Mouse (Mus musculus) heart, postnatal 0 days (tissue): ENCODE measurements around the gene Ap3d1. TPM values are rescaled to one million over a fixed set of nuclear protein-coding genes. Genes with fewer than 3 reads are reported as not detected.
A peak's percentile ranks its signal among the peaks of the same experiment; 100 is the strongest.

Experiments
- ATAC-seq: fragments of 200-750 bp; cut with Nextera tagmentation; 2 replicates; pipeline ENCODE4 v1.8.0; 2017; ENCODE audit warnings: low read depth, moderate number of reproducible peaks, moderate library complexity; ENCODE audit not compliant: insufficient read depth
- DNase-seq: peaks from one replicate; pipeline ENCODE4 v3.0.0-alpha.2; 2016; ENCODE audit warnings: low spot score
- H3K27ac ChIP-seq: fragments of 300-500 bp; sonication (generic); 2 replicates; pipeline ENCODE4 v1.5.1; 2014; ENCODE audit warnings: low read depth, mild to moderate bottlenecking
- H3K27me3 ChIP-seq: fragments of 300-500 bp; sonication (generic); 2 replicates; pipeline ENCODE4 v1.6.1; 2014; ENCODE audit warnings: low read length, mixed read lengths; ENCODE audit not compliant: control insufficient read depth, insufficient read depth
- H3K36me3 ChIP-seq: fragments of 300-500 bp; sonication (generic); replicated peaks from 2 replicates; pipeline ENCODE4 v1.6.1; 2014; ENCODE audit warnings: low read length, mixed read lengths; ENCODE audit not compliant: control insufficient read depth, insufficient read depth
- H3K4me1 ChIP-seq: fragments of 300-500 bp; sonication (generic); 2 replicates; pipeline ENCODE4 v1.6.1; 2014; ENCODE audit warnings: antibody characterized with exemption; ENCODE audit not compliant: control insufficient read depth, insufficient read depth
- H3K4me2 ChIP-seq: fragments of 300-500 bp; sonication (generic); 2 replicates; pipeline ENCODE4 v1.6.1; 2014; ENCODE audit warnings: low read depth, mild to moderate bottlenecking, low read length, moderate library complexity
- H3K4me3 ChIP-seq: fragments of 300-500 bp; sonication (generic); 2 replicates; pipeline ENCODE4 v1.5.1; 2014; ENCODE audit warnings: low read depth, low read length
- H3K9ac ChIP-seq: fragments of 300-500 bp; sonication (generic); replicated peaks from 2 replicates; pipeline ENCODE4 v1.6.1; 2014; ENCODE audit warnings: low read depth, low read length, mixed read lengths
- H3K9me3 ChIP-seq: fragments of 300-500 bp; sonication (generic); replicated peaks from 2 replicates; pipeline ENCODE4 v1.6.1; 2016; ENCODE audit warnings: low read length; ENCODE audit not compliant: control insufficient read depth
- CTCF ChIP-seq: IDR thresholded peaks from 2 replicates; pipeline ENCODE4 v1.5.1; 2016; ENCODE audit warnings: antibody characterized with exemption, control low read depth, low read depth
- EP300 ChIP-seq: IDR thresholded peaks from 2 replicates; pipeline ENCODE4 v1.6.1; 2016; ENCODE audit warnings: antibody characterized with exemption, low read depth
- WGBS: fragments of 180-500 bp; shearing (Covaris S2); extraction: QIAGEN DNeasy Blood & Tissue Kit; methylation state at CpG from one replicate; pipeline ENCODE4 v1.1.7; 2014; 5-methylcytosine and 5-hydroxymethylcytosine counted together
- polyA plus RNA-seq: library from polyadenylated mRNA; unstranded; fragments of >200 nt; fragmentation: Nextera tagmentation; extraction: Ambion mirVana; gene quantifications from 2 replicates; pipeline ENCODE4 v1.2.1, GENCODE M21; 2015
- total RNA-seq: library from RNA; depleted of rRNA; stranded (reverse); fragments of >200 nt; gene quantifications from 2 replicates; pipeline ENCODE4 v1.2.3, GENCODE M21; 2014; ENCODE audit warnings: low replicate concordance

Ap3d1 gene
- total and polyA plus RNA-seq, 2 experiments from 2014 or later = 31.6 to 77.9 TPM

DNA sequence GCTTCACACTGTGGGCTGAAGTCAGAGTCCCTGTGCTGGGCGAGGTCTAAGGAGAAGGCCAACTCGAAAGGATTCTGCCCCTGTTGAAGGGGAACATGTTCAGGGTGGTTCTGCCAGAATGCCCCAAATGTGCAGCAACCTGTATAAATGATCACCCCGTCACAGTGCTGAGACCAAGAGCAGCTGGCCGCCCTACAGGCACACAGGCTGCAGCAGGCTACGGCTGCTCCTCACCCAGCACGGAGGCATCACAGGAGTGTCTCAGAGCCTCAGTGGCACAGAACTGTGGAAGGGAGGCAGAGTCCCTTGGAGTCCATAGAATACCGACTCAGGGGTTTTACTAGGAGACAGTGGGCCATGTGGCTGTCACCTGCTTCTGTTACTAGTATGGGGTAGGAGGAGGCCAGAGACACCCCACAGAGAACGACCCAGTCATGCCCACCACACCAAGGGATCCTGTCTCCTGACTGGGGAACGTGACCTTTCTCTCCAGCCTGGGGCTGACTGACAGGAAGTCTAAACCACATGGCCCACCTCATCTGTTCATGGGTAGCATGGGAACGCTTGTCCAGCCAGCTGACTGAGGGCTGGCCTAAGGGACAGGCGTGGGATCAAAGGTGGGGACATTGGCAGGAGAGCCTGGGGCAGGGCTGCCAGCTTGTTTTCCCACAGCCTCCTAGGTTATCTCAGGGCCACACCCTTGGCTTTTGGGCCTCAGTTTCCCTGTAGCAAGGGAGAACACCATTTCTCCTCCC, 70.0 kb downstream of the Ap3d1 start:
- peak overlapping the region; percentile 12; the same call in 1 of the 2 replicates for H3K9ac ChIP-seq
- WGBS = 79% methylated on average over 11 of the region's 11 CpGs
- no peaks in the 10 kb centered on the region for H3K9me3 ChIP-seq
- TF ChIP-seq EP300 (no peak), CTCF (no peak)
- DNase-seq (no peak), ATAC-seq (no peak)
- H3K27me3 ChIP-seq = no peaks in the 10 kb centered on the region
- peaks cover 53% of the 10 kb centered on the region for H3K4me1 ChIP-seq
- no peak overlapping the region for H3K4me3 ChIP-seq
- H3K4me2 ChIP-seq = no peak overlapping the region
- peaks cover 48% of the 10 kb centered on the region for H3K36me3 ChIP-seq
- H3K27ac ChIP-seq = no peak overlapping the region

DNA sequence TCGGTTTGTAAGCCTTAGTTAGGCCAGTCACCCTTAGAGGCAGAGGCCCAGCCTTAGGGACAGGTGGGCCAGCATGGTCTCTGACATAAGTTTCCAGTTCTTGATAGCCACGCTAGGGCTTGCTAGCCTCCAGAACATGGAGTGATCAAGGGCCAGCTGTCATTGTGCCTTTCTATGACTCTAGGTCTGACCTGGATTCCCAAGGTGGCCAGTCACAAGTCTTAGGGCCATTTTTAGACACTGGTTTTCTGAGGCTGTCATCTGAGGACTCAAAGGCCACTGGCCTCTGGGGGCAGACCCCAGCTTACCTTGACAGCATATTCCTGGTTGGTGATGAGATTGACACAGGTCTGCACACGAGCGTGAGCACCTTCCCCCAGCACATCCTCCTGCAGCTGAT, 70.8 kb downstream of the Ap3d1 start:
- peaks cover 50% of the 10 kb centered on the region for H3K4me1 ChIP-seq
- H3K27me3 ChIP-seq = no peaks in the 10 kb centered on the region
- no peaks in the 10 kb centered on the region for H3K9me3 ChIP-seq
- WGBS = 73% methylated on average over 4 of the region's 4 CpGs
- no peak overlapping the region for H3K4me2 ChIP-seq
- no peak overlapping the region for H3K27ac ChIP-seq
- no peak overlapping the region for H3K4me3 ChIP-seq
- H3K36me3 ChIP-seq = peaks cover 56% of the 10 kb centered on the region
- ATAC-seq = no peak
- DNase-seq = no peak
- H3K9ac ChIP-seq = peak overlapping the region; percentile 26
- TF ChIP-seq CTCF = no peak
- TF ChIP-seq EP300 = no peak

DNA sequence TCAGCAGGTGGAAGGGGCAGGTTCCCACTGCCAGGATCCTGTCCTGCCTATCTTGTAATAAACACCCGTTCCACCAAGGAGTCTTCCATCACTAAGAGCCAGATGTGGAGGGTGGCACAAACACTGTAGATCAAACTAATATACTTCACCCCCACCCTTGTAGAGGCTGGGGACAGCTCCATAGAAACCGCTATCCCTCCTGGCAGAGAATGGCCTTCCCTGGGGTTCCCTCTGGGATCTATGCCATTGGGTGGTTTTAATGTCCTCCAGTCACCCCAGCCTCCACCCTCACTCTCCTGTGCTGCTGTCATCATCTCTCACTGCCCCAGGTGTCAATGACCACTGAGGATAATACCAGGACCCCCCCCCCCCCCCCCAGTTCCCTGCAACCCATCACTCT, 71.5 kb downstream of the Ap3d1 start:
- peaks cover 50% of the 10 kb centered on the region for H3K4me1 ChIP-seq
- no peaks in the 10 kb centered on the region for H3K9me3 ChIP-seq
- H3K9ac ChIP-seq = no peak overlapping the region
- H3K4me3 ChIP-seq = no peak overlapping the region
- peaks cover 59% of the 10 kb centered on the region for H3K36me3 ChIP-seq
- no peak for DNase-seq
- no peak for ATAC-seq
- no peak; the same call in 1 of the 2 replicates for TF ChIP-seq EP300
- TF ChIP-seq CTCF = no peak
- no peaks in the 10 kb centered on the region for H3K27me3 ChIP-seq
- no peak overlapping the region for H3K4me2 ChIP-seq
- H3K27ac ChIP-seq = peak overlapping the region; percentile 51
- 88% methylated on average over 2 of the region's 2 CpGs for WGBS

DNA sequence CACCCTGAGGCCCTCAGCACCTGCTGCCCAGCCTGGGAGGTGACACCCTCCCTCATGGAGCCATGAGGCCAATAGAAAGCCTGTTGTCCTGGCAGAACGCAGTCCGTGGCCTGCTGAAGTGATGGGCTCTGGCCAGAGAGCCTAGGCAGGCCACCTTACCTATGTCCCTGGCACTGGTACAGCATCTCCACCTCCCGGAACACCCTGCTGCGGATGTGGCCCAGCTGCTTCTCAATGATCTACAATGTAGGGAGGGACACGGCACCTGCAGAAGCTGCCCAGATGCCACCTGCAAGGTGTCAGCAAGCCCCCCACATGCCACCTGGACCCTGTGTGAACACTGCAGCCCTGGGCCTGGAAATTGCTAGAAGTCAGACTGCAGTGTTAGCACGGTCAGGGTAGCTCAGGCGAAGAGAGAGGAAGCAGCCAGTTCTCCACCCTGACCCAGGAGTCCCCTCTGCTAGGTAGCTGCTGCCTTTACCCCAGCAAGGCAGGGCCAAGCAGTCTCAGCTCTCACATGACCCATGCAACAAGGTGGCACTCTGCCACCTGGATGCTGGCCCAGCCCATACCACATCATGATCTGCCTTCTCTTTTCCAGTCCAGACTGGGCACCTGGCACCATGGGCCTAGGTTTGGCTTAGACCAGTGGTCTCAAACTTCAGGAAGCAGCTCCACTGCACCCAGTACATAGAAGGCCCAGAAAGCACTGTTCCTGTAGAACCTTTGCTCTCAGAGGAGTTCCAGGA, 72.2 kb downstream of the Ap3d1 start:
- ATAC-seq (peak; percentile 66), DNase-seq (peak; percentile 73)
- Histone ChIP-seq H3K27me3 (no peaks in the 10 kb centered on the region), H3K4me1 (peaks cover 50% of the 10 kb centered on the region), H3K4me2 (no peak overlapping the region), H3K4me3 (no peak overlapping the region), H3K27ac (peak overlapping the region; percentile 51), H3K36me3 (peaks cover 59% of the 10 kb centered on the region), H3K9me3 (no peaks in the 10 kb centered on the region), H3K9ac (no peak overlapping the region)
- TF ChIP-seq CTCF = no peak
- WGBS = 76% methylated on average over 7 of the region's 7 CpGs

DNA sequence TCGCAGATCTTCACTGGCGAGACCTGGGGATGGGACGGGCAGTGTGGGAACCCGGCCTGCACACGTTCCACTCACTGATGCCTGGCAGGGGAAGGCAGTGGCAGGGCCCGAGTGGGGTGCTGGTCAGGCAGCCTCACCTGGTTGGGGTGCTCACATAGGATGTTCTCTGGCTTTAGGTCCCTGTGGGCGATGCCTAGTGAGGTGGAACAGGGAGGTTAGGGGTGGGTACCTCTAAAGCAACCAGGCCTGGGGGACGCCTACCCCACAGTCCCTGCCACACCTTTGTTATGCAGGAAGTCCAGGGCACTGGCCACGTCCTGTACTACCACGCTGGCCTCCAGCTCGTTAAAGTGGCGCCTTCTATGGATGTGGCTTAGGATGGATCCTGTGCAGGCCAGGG, 73.0 kb downstream of the Ap3d1 start:
- TF ChIP-seq CTCF = no peak
- no peak for TF ChIP-seq EP300
- no peak overlapping the region for H3K27ac ChIP-seq
- ATAC-seq = no peak
- H3K27me3 ChIP-seq = no peaks in the 10 kb centered on the region
- H3K4me3 ChIP-seq = no peak overlapping the region
- H3K9me3 ChIP-seq = no peaks in the 10 kb centered on the region
- peaks cover 45% of the 10 kb centered on the region for H3K4me1 ChIP-seq
- H3K9ac ChIP-seq = no peak overlapping the region
- no peak overlapping the region for H3K4me2 ChIP-seq
- 86% methylated on average over 12 of the region's 12 CpGs for WGBS
- no peak for DNase-seq
- peaks cover 59% of the 10 kb centered on the region for H3K36me3 ChIP-seq
